Mouse (Mus musculus) macrophage (primary cell): ENCODE measurements around the gene Upf3a. TPM values are rescaled to one million over a fixed set of nuclear protein-coding genes. Genes with fewer than 3 reads are reported as not detected.
"Not testable (repeated sequence)": the region's sequence is repeated elsewhere in the genome, so short reads cannot be mapped to it uniquely, and the experiment has no call there.

Experiments
- H3K27ac ChIP-seq: fragments of 350-480 bp; formaldehyde crosslinking; 2 replicates; pipeline ENCODE4 v1.9.0; 2021
- H3K36me3 ChIP-seq: fragments of 350-480 bp; formaldehyde crosslinking; 2 replicates; pipeline ENCODE4 v1.9.0; 2021; ENCODE audit errors: inconsistent target
- H3K4me3 ChIP-seq: fragments of 350-480 bp; formaldehyde crosslinking; 2 replicates; pipeline ENCODE4 v1.9.0; 2021; ENCODE audit errors: inconsistent target
- H3K79me2 ChIP-seq: fragments of 350-480 bp; formaldehyde crosslinking; 2 replicates; pipeline ENCODE4 v1.9.0; 2021; ENCODE audit errors: inconsistent target
- WGBS: methylation state at CpG from one replicate; pipeline ENCODE4 v1.1.7; 2026; ENCODE audit warnings: inconsistent platforms; ENCODE audit not compliant: missing documents; 5-methylcytosine and 5-hydroxymethylcytosine counted together
- polyA plus RNA-seq: library from polyadenylated mRNA; stranded (reverse); fragments of 250-400 nt; gene quantifications from 3 replicates; pipeline ENCODE4 v1.2.4, GENCODE M21; 2018; ENCODE audit warnings: inconsistent platforms

Upf3a gene
- polyA plus RNA-seq, 1 experiment from 2014 or later = 33.4 TPM

GRCm38 (mm10) chr8:13793097-13793745 is 7.8 kb downstream of the Upf3a start:
- no peak overlapping the region for H3K4me3 ChIP-seq
- WGBS = 95% methylated on average over 7 of the region's 8 CpGs
- no peak overlapping the region for H3K27ac ChIP-seq
- peaks cover 55% of the 10 kb centered on the region for H3K36me3 ChIP-seq
- no peaks in the 10 kb centered on the region for H3K79me2 ChIP-seq

GRCm38 (mm10) chr8:13793746-13794101 is 8.3 kb downstream of the Upf3a start:
- H3K36me3 ChIP-seq = peaks cover 57% of the 10 kb centered on the region
- 96% methylated on average over 11 of the region's 11 CpGs for WGBS

GRCm38 (mm10) chr8:13797676-13798075 is 12.3 kb downstream of the Upf3a start:
- H3K36me3 ChIP-seq = peaks cover 47% of the 10 kb centered on the region; the same call in 1 of the 2 replicates
- H3K4me3 ChIP-seq = no peak overlapping the region
- 97% methylated on average over 5 of the region's 5 CpGs for WGBS
- no peak overlapping the region for H3K27ac ChIP-seq
- no peaks in the 10 kb centered on the region for H3K79me2 ChIP-seq

More at GRCm38 (mm10) chr8:13793746-13794101, 8.3 kb downstream of the Upf3a start:
- H3K79me2 ChIP-seq = no peaks in the 10 kb centered on the region
- H3K4me3 ChIP-seq = no peak overlapping the region
- H3K27ac ChIP-seq = no peak overlapping the region

- no peak overlapping the region for H3K4me3 ChIP-seq
Observed at GRCm38 (mm10) chr8:13799566-13799965, 14.2 kb downstream of the Upf3a start.

GRCm38 (mm10) chr8:13828598-13829172 is 43.3 kb downstream of the Upf3a start:
- WGBS = 84% methylated on average over 7 of the region's 7 CpGs
- H3K79me2 ChIP-seq = no peaks in the 10 kb centered on the region
- no peak overlapping the region for H3K27ac ChIP-seq
- no peak overlapping the region for H3K4me3 ChIP-seq
- no peaks in the 10 kb centered on the region for H3K36me3 ChIP-seq

More at GRCm38 (mm10) chr8:13799566-13799965, 14.2 kb downstream of the Upf3a start:
- Histone ChIP-seq H3K27ac (no peak overlapping the region), H3K79me2 (no peaks in the 10 kb centered on the region), H3K36me3 (peaks cover 33% of the 10 kb centered on the region; the same call in 1 of the 2 replicates)
- WGBS = 89% methylated on average over 5 of the region's 5 CpGs

GRCm38 (mm10) chr8:13838289-13838688 is 52.9 kb downstream of the Upf3a start, which contains the start of gene AF366264:
AF366264 (minus strand) TSS chr8:13838389.
- not testable (repeated sequence) for H3K27ac ChIP-seq, H3K79me2 ChIP-seq, H3K4me3 ChIP-seq, H3K36me3 ChIP-seq
- 89% methylated on average over 5 of the region's 5 CpGs for WGBS

- 67% methylated on average over 1 of the region's 1 CpGs for WGBS
- not testable (repeated sequence) for H3K27ac ChIP-seq, H3K36me3 ChIP-seq, H3K79me2 ChIP-seq, H3K4me3 ChIP-seq
Observed at GRCm38 (mm10) chr8:13843286-13843685, 57.9 kb downstream of the Upf3a start.

Other genes starting within 250 kb of the Upf3a start
- not detected in 3 replicates for gene 1700029H14Rik, start 223.2 kb upstream of the Upf3a start, polyA plus RNA-seq
- gene Rasa3, start 108.0 kb upstream of the Upf3a start, polyA plus RNA-seq = 72.6 to 95.1 TPM (median 88.3 TPM) in 3 replicates
- not detected in 3 replicates for gene Cfap97d2, start 79.7 kb upstream of the Upf3a start, polyA plus RNA-seq
- gene Cdc16, start 27.9 kb upstream of the Upf3a start, polyA plus RNA-seq = 24.5 to 33.0 TPM (median 26.4 TPM) in 3 replicates
- not detected in 3 replicates for gene AF366264, start 52.8 kb downstream of the Upf3a start, polyA plus RNA-seq
- 11.4 to 15.7 TPM (median 12.9 TPM) in 3 replicates for gene Champ1, start 84.0 kb downstream of the Upf3a start, polyA plus RNA-seq
- gene Coprs, start 104.7 kb downstream of the Upf3a start, polyA plus RNA-seq = 10.6 to 23.8 TPM (median 18.1 TPM) in 3 replicates